Mouse (Mus musculus): ENCODE measurements around the gene Trp73.
A peak's percentile ranks its signal among the peaks of the same experiment; 100 is the strongest.

The Trp73 gene

DNA sequence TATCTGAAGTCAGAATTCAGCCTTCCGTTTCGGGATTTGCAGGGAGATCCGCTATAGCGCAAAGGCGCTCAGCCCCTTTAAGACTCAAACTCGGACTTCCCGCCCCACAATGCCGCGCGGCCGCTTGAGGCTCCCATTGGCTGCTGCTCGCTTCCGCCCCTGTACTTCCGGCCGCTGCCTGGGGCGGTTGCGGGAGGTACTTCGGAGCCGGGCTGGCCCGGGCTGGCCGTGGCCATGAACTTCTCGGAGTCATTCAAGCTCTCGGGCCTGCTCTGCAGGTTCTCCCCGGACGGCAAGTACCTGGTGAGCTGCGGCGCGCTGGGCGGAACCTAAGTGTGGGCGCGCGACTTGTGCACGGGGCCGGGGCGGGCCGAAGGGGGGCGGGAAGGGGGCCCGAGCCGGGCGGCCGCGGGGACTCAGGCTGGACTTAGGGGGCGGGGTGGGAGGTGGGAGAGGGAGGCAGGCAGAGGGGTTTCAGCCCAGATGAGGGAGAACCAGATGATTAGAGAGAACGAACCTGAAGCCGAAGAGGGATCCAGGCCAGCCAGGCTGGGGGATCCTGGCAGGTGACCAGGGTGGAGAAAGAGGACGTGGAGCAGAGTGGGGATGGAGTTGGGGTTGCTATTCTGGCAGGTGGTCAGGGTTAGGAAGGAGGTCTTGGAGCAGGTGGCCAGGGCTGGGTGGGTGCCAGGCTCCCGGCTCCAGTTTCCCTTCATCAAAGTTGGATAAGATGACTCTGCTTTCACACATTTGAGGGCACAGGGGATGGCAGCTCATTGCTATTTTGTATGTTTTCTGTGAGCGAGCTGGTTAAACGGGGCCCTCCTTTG is 2.4 kb upstream of the Trp73 start, which contains the start of gene Wrap73:
Wrap73 (plus strand) TSS at position 162 of the 830 bp plus-strand sequence.
- DNase-seq, result peak; percentile 92

GRCm38 (mm10) chr4:154141009-154141867 is 1.2 kb upstream of the Trp73 start:
- no peak for DNase-seq

GRCm38 (mm10) chr4:154140213-154141008 is 403 bp upstream of the Trp73 start:
- no peak for DNase-seq

DNA sequence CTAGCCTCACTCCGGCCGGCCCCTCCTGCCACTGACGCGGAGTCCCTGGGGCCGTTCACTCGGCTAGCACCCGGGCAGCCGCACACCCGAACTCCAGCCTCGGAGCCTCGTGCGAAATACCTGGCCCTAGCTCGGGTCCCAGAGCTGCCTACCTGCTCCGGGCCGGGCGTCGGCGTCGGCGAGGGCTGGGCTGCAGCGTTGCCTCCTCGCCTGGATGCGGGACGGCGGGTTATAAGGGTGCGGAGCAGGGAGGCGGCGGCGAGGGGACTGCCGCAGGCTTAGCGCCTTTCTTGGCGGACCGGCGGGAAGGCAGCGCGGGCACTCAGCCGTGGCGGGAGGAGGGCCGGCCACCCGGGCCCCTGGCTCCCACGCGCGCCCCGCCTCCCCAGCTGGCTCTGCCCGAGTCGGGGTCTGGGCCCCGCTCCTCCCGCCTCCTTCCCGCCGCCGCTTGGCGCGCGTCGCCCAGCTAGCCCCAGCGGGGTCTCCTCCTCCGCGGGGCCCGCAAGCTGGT is 282 bp downstream of the Trp73 start:
- DNase-seq, result no peak

- DNase-seq, result no peak
Measured at GRCm38 (mm10) chr4:154137139-154137538, 2.9 kb downstream of the Trp73 start.

GRCm38 (mm10) chr4:154134803-154135202 is 5.2 kb downstream of the Trp73 start:
- no peak for DNase-seq

- DNase-seq, result no peak
Measured at GRCm38 (mm10) chr4:154131894-154132293, 8.1 kb downstream of the Trp73 start.

- DNase-seq, result no peak
Measured at GRCm38 (mm10) chr4:154129950-154130349, 10.1 kb downstream of the Trp73 start.

DNA sequence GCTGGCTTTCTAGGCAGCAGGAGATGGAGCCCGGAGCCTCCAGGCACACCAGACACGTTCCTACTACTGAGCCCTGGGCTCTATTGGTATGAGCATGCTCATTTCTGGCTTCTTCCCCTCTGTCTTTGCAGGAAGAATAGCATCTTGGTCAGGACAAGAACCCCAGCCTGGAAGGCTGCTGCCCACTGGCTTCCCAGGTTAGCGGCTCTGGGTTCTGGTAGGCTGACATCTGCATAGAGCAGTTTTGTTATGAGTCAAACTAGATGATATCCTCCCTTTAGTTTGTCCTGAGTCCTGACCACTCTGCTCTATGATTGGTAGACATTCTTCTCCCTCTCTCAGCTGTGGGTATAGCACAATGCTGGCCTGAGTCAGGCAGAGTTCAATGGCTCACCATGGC is 12.7 kb downstream of the Trp73 start:
- no peak for DNase-seq

DNA sequence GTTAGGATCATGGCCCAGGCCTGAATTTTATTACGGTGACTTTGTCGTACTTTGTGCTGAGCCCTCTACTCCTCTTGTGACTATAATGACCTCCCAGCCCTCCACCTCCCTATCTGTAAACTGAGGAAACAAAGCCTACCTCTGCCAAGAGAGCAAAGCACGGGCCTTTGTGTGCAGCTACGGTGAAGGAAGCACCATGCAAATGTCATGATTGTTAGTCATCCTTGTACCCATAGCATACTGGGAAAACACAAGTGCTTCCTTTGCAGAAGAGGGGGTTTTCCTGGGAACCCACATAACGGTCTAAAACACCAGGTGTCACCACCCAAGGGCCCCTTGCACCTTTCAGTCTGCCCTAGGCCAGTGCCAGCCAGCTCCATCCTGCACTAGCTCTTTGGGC is 14.8 kb downstream of the Trp73 start:
- DNase-seq, result no peak

- no peak for DNase-seq
Measured at GRCm38 (mm10) chr4:154123553-154123952, 16.5 kb downstream of the Trp73 start.

DNA sequence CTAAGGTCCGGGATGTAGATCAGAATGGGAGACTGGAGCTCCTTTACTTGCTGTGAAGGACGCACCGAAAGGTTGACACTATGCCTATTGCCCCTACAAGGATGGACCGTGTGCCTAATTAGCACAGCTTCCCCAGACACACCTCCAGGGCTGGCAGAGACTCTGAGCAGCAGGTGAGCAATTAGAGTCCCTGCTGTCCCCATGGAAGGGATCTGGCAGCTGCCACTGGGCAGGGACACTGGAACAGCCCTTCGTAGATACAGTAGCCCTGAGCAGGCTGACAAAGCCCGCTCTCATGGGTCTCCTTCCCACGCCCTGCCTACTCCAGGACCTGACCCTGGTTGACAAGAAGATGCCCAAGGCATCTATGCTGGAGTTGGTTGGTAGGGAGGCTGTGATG is 17.6 kb downstream of the Trp73 start:
- no peak for DNase-seq

- DNase-seq, result no peak
Measured at GRCm38 (mm10) chr4:154121800-154122199, 18.2 kb downstream of the Trp73 start.

DNA sequence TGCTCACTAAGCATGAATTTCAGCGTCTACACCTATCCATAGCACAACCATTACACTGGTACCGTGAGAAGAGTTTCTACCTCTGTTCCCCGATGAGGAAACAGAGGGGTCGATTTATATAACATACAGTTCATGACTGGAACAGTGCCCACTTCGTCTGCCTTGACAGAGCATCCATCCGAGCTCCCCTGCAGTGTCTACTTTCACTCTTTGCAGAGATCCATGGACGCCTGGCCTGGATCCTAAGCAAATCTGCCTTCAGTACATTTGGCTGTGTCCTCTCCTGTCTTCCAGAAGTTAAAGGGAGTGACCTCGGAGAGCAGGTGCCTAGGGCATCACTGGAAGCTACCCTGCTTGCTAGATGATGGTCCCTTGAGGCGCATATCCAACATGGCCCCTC is 20.8 kb downstream of the Trp73 start:
- DNase-seq, result no peak

DNA sequence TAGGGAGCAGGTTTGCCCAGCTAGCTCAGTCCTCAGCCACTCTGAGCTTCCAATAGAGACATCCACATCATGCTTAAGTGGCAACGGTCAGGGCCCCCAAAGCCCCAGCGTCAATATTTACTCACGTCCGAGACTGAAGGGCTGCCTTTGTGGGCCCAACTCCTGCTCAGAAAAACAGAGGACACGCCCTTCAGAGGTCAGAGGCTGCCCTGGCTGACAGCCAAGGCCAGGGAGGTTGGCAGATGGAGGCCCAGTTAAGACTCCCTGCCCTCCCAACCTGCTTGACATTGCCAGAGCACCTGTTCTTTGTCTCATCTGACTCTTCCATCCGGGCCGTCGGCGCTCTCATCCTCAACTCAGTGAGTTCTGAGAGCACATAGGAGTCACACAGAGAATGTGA is 21.2 kb downstream of the Trp73 start:
- no peak for DNase-seq

GRCm38 (mm10) chr4:154116421-154116820 is 23.6 kb downstream of the Trp73 start:
- no peak for DNase-seq

GRCm38 (mm10) chr4:154109850-154110243 is 30.2 kb downstream of the Trp73 start:
- DNase-seq, result no peak

- DNase-seq, result no peak
Measured at GRCm38 (mm10) chr4:154109216-154109849, 30.7 kb downstream of the Trp73 start.

GRCm38 (mm10) chr4:154106497-154107061 is 33.4 kb downstream of the Trp73 start:
- no peak for DNase-seq

DNA sequence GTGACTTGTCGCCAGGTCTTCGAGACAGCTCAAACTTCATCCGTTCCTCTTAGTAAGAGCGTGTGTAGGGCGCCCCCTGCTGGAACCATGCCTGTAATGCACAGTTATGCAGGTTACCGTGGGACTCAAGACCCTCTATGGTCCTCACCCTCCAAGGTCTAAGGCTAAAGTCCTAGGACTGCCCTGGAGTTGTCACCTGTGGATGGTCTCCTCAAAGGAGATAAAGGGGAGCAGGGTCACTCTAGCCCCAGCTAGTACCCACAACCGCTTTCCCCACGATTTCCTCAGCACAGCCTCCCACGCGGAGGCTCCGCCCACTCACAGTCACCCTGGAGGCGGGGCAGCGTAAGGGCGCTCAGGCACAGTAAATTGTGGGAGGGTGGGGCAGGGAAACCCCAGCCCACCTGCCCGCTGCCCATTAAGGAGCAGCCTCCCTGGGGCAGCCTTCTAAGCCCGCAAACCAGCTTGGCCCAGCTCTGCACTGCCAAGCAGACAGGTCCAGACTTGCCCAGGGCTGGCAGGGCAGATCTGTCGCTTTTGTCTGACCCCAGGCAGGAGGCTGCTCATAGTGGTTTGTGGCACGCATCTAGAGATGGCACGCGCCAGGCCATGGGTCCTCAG is 34.5 kb downstream of the Trp73 start:
- DNase-seq, result peak; percentile 48

GRCm38 (mm10) chr4:154103912-154104311 is 36.1 kb downstream of the Trp73 start:
- DNase-seq, result no peak

- DNase-seq, result no peak
Measured at GRCm38 (mm10) chr4:154103386-154103785, 36.6 kb downstream of the Trp73 start.

Data from kidney, adult 11 months (tissue).